Mouse (Mus musculus) small intestine, adult 2 months (tissue): ENCODE results near the gene Pter. TPM values are rescaled to one million over a fixed set of nuclear protein-coding genes. Genes with fewer than 3 reads are reported as not detected.

Experiments used
- H3K27ac ChIP-seq: fragments of 200-500 bp; 2 replicates; pipeline ENCODE4 v1.5.1; 2012; ENCODE audit warnings: low read depth, low read length, control low read depth, inconsistent platforms; ENCODE audit not compliant: insufficient read depth
- H3K27me3 ChIP-seq: fragments of 200-500 bp; 2 replicates; pipeline ENCODE4 v1.6.1; 2012; ENCODE audit warnings: mild to moderate bottlenecking, moderate library complexity, low read length, inconsistent platforms; ENCODE audit not compliant: control insufficient read depth, insufficient read depth
- H3K36me3 ChIP-seq: fragments of 200-500 bp; 2 replicates; pipeline ENCODE4 v1.6.1; 2012; ENCODE audit warnings: mild to moderate bottlenecking, low read length, control low read depth, inconsistent platforms; ENCODE audit not compliant: control insufficient read depth, insufficient read depth
- H3K4me1 ChIP-seq: fragments of 200-500 bp; 2 replicates; pipeline ENCODE4 v1.6.1; 2012; ENCODE audit warnings: low read length, inconsistent platforms, mixed read lengths; ENCODE audit not compliant: control insufficient read depth, insufficient read depth, insufficient read length
- H3K4me3 ChIP-seq: fragments of 200-500 bp; 2 replicates; pipeline ENCODE4 v1.5.1; 2012; ENCODE audit warnings: low read depth, mild to moderate bottlenecking, control low read depth, inconsistent platforms, low read length, moderate library complexity
- CTCF ChIP-seq: fragments of 200-500 bp; IDR thresholded peaks from 2 replicates; pipeline ENCODE4 v1.5.1; 2012; ENCODE audit warnings: low read depth, mild to moderate bottlenecking, control low read depth, inconsistent platforms, low read length, moderate library complexity, mixed read lengths; ENCODE audit not compliant: insufficient replicate concordance, insufficient read length; ENCODE audit errors: extremely low read depth
- POLR2A ChIP-seq: fragments of 200-500 bp; IDR thresholded peaks from 2 replicates; pipeline ENCODE4 v1.6.1; 2012; ENCODE audit warnings: low read depth, mild to moderate bottlenecking, control low read depth, inconsistent platforms, low read length, moderate library complexity
- WGBS: fragments of 180-500 bp; shearing (Covaris S2); methylation state at CpG from one replicate; pipeline ENCODE4 v1.1.7; 2018; 5-methylcytosine and 5-hydroxymethylcytosine counted together
- polyA plus RNA-seq: library from polyadenylated mRNA; depleted of rRNA; stranded (reverse); fragments of >200 nt; gene quantifications from 2 replicates; pipeline ENCODE4 v1.2.3, GENCODE M21; 2012

The Pter gene
- polyA plus RNA-seq, 1 experiment: 2.5 TPM

- H3K27ac ChIP-seq: no peak overlapping the region
- H3K4me1 ChIP-seq: peaks cover 4% of the 10 kb centered on the region; the same call in 1 of the 2 replicates
- H3K27me3 ChIP-seq: peaks cover 29% of the 10 kb centered on the region
- WGBS: 12% methylated on average over 31 of the region's 31 CpGs
- TF ChIP-seq CTCF: no peak
- TF ChIP-seq POLR2A: no peak
- H3K36me3 ChIP-seq: no peaks in the 10 kb centered on the region
- peak overlapping the region; percentile 49 for H3K4me3 ChIP-seq
Observed at GRCm38 (mm10) chr2:13010030-13010459, 86.2 kb downstream of the Pter start.

GRCm38 (mm10) chr2:13010460-13011341 is 86.9 kb downstream of the Pter start:
- Histone ChIP-seq H3K36me3 (no peaks in the 10 kb centered on the region), H3K27me3 (peaks cover 29% of the 10 kb centered on the region), H3K4me3 (peak overlapping the region; percentile 49), H3K27ac (no peak overlapping the region), H3K4me1 (peaks cover 4% of the 10 kb centered on the region; the same call in 1 of the 2 replicates)
- 2% methylated on average over 74 of the region's 75 CpGs for WGBS
- TF ChIP-seq CTCF: 0 out of 2 replicates have a peak, but pooled peaks have one; percentile 6
- TF ChIP-seq POLR2A: no peak

GRCm38 (mm10) chr2:13011472-13011871 is 87.6 kb downstream of the Pter start, which contains the start of gene C1ql3:
Gene C1ql3 (minus strand): TSS chr2:13011806.
- peaks cover 4% of the 10 kb centered on the region; the same call in 1 of the 2 replicates for H3K4me1 ChIP-seq
- WGBS: 4% methylated on average over 19 of the region's 19 CpGs
- peak within 1 kb of the TSS; percentile 49 for H3K4me3 ChIP-seq
- no peak within 1 kb of the TSS for H3K27ac ChIP-seq
- TF ChIP-seq CTCF (no peak), POLR2A (no peak)
- peaks cover 29% of the 10 kb centered on the region for H3K27me3 ChIP-seq
- H3K36me3 ChIP-seq: no peaks in the 10 kb centered on the region

DNA sequence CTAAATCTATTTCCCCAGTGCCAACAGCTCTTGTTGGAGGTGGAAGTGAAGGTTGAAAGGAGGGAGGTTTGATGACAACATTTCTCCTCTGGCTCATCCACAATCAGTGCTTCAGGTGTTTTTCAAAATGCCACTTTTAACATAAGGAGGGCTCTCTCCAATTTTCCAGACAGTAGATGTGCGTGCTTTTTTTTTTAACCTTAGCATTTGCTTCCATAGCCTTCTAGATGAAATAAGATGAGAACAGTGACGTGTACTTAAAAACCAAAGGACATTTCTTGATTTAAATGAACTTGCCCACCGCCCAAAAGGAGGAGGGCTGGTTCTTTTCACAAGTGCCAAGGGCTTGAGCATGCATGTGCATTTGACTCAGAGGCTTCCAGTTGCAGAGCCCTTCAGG is 88.1 kb downstream of the Pter start:
- no peak overlapping the region for H3K4me3 ChIP-seq
- H3K36me3 ChIP-seq: no peaks in the 10 kb centered on the region
- H3K4me1 ChIP-seq: peaks cover 4% of the 10 kb centered on the region; the same call in 1 of the 2 replicates
- no peak for TF ChIP-seq POLR2A
- TF ChIP-seq CTCF: no peak
- WGBS: 65% methylated on average over 3 of the region's 3 CpGs
- H3K27ac ChIP-seq: no peak overlapping the region
- H3K27me3 ChIP-seq: peaks cover 29% of the 10 kb centered on the region

- Histone ChIP-seq H3K4me3 (no peak overlapping the region), H3K27ac (no peak overlapping the region), H3K36me3 (no peaks in the 10 kb centered on the region), H3K4me1 (no peaks in the 10 kb centered on the region), H3K27me3 (no peaks in the 10 kb centered on the region; the same call in 1 of the 2 replicates)
- 42% methylated on average over 5 of the region's 5 CpGs for WGBS
- TF ChIP-seq POLR2A (no peak), CTCF (no peak)
Observed at GRCm38 (mm10) chr2:13018382-13018781, 94.5 kb downstream of the Pter start.

- 64% methylated on average over 1 of the region's 1 CpGs for WGBS
- H3K27me3 ChIP-seq: no peaks in the 10 kb centered on the region
- no peak overlapping the region for H3K4me3 ChIP-seq
- no peaks in the 10 kb centered on the region for H3K36me3 ChIP-seq
- H3K27ac ChIP-seq: no peak overlapping the region
- no peaks in the 10 kb centered on the region for H3K4me1 ChIP-seq
- TF ChIP-seq POLR2A: no peak
- no peak for TF ChIP-seq CTCF
Observed at GRCm38 (mm10) chr2:13018861-13019260, 95.0 kb downstream of the Pter start.

DNA sequence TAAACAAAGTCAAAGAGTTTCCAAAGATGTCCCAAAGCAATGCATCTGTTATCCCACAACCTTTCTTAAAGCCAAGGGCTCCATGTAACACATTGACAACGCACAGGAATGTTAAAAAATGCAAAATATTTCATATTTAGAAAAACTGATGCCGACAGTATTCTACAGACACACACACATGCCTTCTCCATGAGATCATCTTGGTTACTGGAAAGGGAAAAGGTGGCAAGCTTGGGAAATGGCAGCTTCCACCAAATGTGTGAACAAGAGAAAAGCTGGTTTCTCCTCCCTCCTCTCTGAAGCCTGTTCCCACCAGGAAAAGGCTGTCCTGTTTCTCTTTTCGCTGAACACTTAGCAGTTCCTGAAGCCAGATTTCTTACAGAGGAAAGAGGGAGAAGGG is 114.9 kb downstream of the Pter start:
- H3K27ac ChIP-seq: no peak overlapping the region
- H3K27me3 ChIP-seq: no peaks in the 10 kb centered on the region
- peaks cover 5% of the 10 kb centered on the region; the same call in 1 of the 2 replicates for H3K4me1 ChIP-seq
- no peak for TF ChIP-seq CTCF
- TF ChIP-seq POLR2A: no peak
- H3K36me3 ChIP-seq: no peaks in the 10 kb centered on the region
- H3K4me3 ChIP-seq: no peak overlapping the region
- 61% methylated on average over 3 of the region's 3 CpGs for WGBS
